Mouse (Mus musculus) forebrain, embryonic 14.5 days (tissue): ENCODE data around the gene Cd68. TPM values are rescaled to one million over a fixed set of nuclear protein-coding genes. Genes with fewer than 3 reads are reported as not detected.

Experiments
- ATAC-seq: fragments of 200-750 bp; cut with Nextera tagmentation; 2 replicates; pipeline ENCODE4 v1.8.0; 2017; ENCODE audit warnings: mild to moderate bottlenecking, moderate library complexity
- DNase-seq: peaks from one replicate; pipeline ENCODE4 v3.0.0-alpha.2; 2015; ENCODE audit warnings: low spot score
- H3K27ac ChIP-seq: fragments of 300-500 bp; sonication (generic); 2 replicates; pipeline ENCODE4 v1.5.1; 2014; ENCODE audit warnings: low read depth, mild to moderate bottlenecking, control low read depth, low read length, moderate library complexity
- H3K27me3 ChIP-seq: fragments of 300-500 bp; sonication (generic); replicated peaks from 2 replicates; pipeline ENCODE4 v1.6.1; 2014; ENCODE audit warnings: low read length, control low read depth, mixed read lengths; ENCODE audit not compliant: control insufficient read depth, insufficient read depth
- H3K36me3 ChIP-seq: fragments of 300-500 bp; sonication (generic); 2 replicates; pipeline ENCODE4 v1.6.1; 2014; ENCODE audit warnings: low read length, control low read depth; ENCODE audit not compliant: control insufficient read depth, insufficient read depth
- H3K4me1 ChIP-seq: fragments of 300-500 bp; sonication (generic); 2 replicates; pipeline ENCODE4 v1.6.1; 2014; ENCODE audit warnings: antibody characterized with exemption, low read length, control low read depth; ENCODE audit not compliant: control insufficient read depth, insufficient read depth
- H3K4me2 ChIP-seq: fragments of 300-500 bp; sonication (generic); 2 replicates; pipeline ENCODE4 v1.6.1; 2014; ENCODE audit warnings: mild to moderate bottlenecking, control low read depth, low read length
- H3K4me3 ChIP-seq: fragments of 300-500 bp; sonication (generic); 2 replicates; pipeline ENCODE4 v1.5.1; 2014; ENCODE audit warnings: low read depth, low read length, control low read depth
- H3K9ac ChIP-seq: fragments of 300-500 bp; sonication (generic); 2 replicates; pipeline ENCODE4 v1.6.1; 2014; ENCODE audit warnings: mild to moderate bottlenecking, low read length, control low read depth, moderate library complexity
- H3K9me3 ChIP-seq: fragments of 300-500 bp; sonication (generic); replicated peaks from 2 replicates; pipeline ENCODE4 v1.6.1; 2016; ENCODE audit warnings: low read length, control low read depth, mixed read lengths; ENCODE audit not compliant: control insufficient read depth
- WGBS: fragments of 180-500 bp; shearing (Covaris S2); extraction: QIAGEN DNeasy Blood & Tissue Kit; methylation state at CpG from one replicate; pipeline ENCODE4 v1.1.7; 2014; 5-methylcytosine and 5-hydroxymethylcytosine counted together
- polyA plus RNA-seq: library from polyadenylated mRNA; unstranded; fragments of >200 nt; fragmentation: Nextera tagmentation; extraction: Ambion mirVana; gene quantifications from 2 replicates; pipeline ENCODE4 v1.2.1, GENCODE M21; 2014

The Cd68 gene
- polyA plus RNA-seq, 1 experiment from 2014 or later = 9.6 TPM

GRCm38 (mm10) chr11:69697396-69697795, 31.4 kb upstream of the Cd68 start:
- WGBS = 87% methylated on average over 3 of the region's 3 CpGs
- DNase-seq = no peak

GRCm38 (mm10) chr11:69695361-69696181, 29.6 kb upstream of the Cd68 start, which contains the start of the genes Tnfsf12 and Tnfsfm13:
Gene Tnfsf12 (minus strand): TSS chr11:69695849.
Gene Tnfsfm13 (minus strand): TSS chr11:69696098.
- Histone ChIP-seq H3K4me1 (peaks cover 10% of the 10 kb centered on the region; the same call in 1 of the 2 replicates), H3K27me3 (no peaks in the 10 kb centered on the region), H3K4me3 (peak within 1 kb of the TSS; percentile 40), H3K9me3 (no peaks in the 10 kb centered on the region), H3K4me2 (peak within 1 kb of the TSS; percentile 90), H3K36me3 (no peaks in the 10 kb centered on the region), H3K9ac (peak within 1 kb of the TSS; percentile 76), H3K27ac (no peak within 1 kb of the TSS; the same call in 1 of the 2 replicates)
- DNase-seq (no peak), ATAC-seq (peak; percentile 32; the same call in 1 of the 2 replicates)
- WGBS = 1% methylated on average over 40 of the region's 41 CpGs

More at GRCm38 (mm10) chr11:69697396-69697795, 31.4 kb upstream of the Cd68 start:
- Histone ChIP-seq H3K9ac (no peak overlapping the region), H3K4me1 (peaks cover 10% of the 10 kb centered on the region; the same call in 1 of the 2 replicates), H3K27me3 (no peaks in the 10 kb centered on the region), H3K27ac (no peak overlapping the region), H3K4me2 (no peak overlapping the region), H3K4me3 (no peak overlapping the region), H3K36me3 (no peaks in the 10 kb centered on the region), H3K9me3 (no peaks in the 10 kb centered on the region)
- ATAC-seq = no peak

GRCm38 (mm10) chr11:69695046-69695360, 29.1 kb upstream of the Cd68 start:
- 28% methylated on average over 6 of the region's 6 CpGs for WGBS
- H3K27me3 ChIP-seq = no peaks in the 10 kb centered on the region
- DNase-seq = peak; percentile 34

GRCm38 (mm10) chr11:69693421-69693965, 27.5 kb upstream of the Cd68 start:
- no peak for ATAC-seq
- no peak overlapping the region for H3K9ac ChIP-seq
- H3K36me3 ChIP-seq = no peaks in the 10 kb centered on the region
- H3K4me3 ChIP-seq = no peak overlapping the region
- H3K4me1 ChIP-seq = peaks cover 10% of the 10 kb centered on the region; the same call in 1 of the 2 replicates
- DNase-seq = no peak
- no peaks in the 10 kb centered on the region for H3K27me3 ChIP-seq
- 52% methylated on average over 11 of the region's 11 CpGs for WGBS
- H3K4me2 ChIP-seq = no peak overlapping the region
- no peak overlapping the region for H3K27ac ChIP-seq
- H3K9me3 ChIP-seq = no peaks in the 10 kb centered on the region

More at GRCm38 (mm10) chr11:69695046-69695360, 29.1 kb upstream of the Cd68 start:
- Histone ChIP-seq H3K36me3 (no peaks in the 10 kb centered on the region), H3K4me3 (peak overlapping the region; percentile 40), H3K4me1 (peaks cover 10% of the 10 kb centered on the region; the same call in 1 of the 2 replicates), H3K4me2 (peak overlapping the region; percentile 90), H3K9me3 (no peaks in the 10 kb centered on the region), H3K9ac (peak overlapping the region; percentile 76; the same call in 1 of the 2 replicates), H3K27ac (no peak overlapping the region; the same call in 1 of the 2 replicates)
- no peak for ATAC-seq

- Histone ChIP-seq H3K36me3 (no peaks in the 10 kb centered on the region), H3K27ac (no peak overlapping the region), H3K4me1 (peaks cover 10% of the 10 kb centered on the region; the same call in 1 of the 2 replicates), H3K4me3 (no peak overlapping the region), H3K27me3 (no peaks in the 10 kb centered on the region), H3K4me2 (no peak overlapping the region), H3K9me3 (no peaks in the 10 kb centered on the region), H3K9ac (no peak overlapping the region)
- no peak for ATAC-seq
- WGBS = 88% methylated on average over 6 of the region's 6 CpGs
- no peak for DNase-seq
Measured at GRCm38 (mm10) chr11:69692863-69693262, 26.9 kb upstream of the Cd68 start.

- Histone ChIP-seq H3K9me3 (no peaks in the 10 kb centered on the region), H3K9ac (no peak overlapping the region), H3K4me2 (no peak overlapping the region), H3K4me1 (peaks cover 10% of the 10 kb centered on the region; the same call in 1 of the 2 replicates), H3K36me3 (no peaks in the 10 kb centered on the region), H3K27ac (no peak overlapping the region), H3K27me3 (no peaks in the 10 kb centered on the region), H3K4me3 (no peak overlapping the region)
- 83% methylated on average over 9 of the region's 9 CpGs for WGBS
- ATAC-seq = no peak
- no peak for DNase-seq
Measured at GRCm38 (mm10) chr11:69692196-69692811, 26.4 kb upstream of the Cd68 start.

- ATAC-seq = no peak
- H3K9ac ChIP-seq = no peak overlapping the region
- 95% methylated on average over 1 of the region's 1 CpGs for WGBS
Measured at GRCm38 (mm10) chr11:69689891-69690290, 23.9 kb upstream of the Cd68 start.

GRCm38 (mm10) chr11:69687061-69687460, 21.1 kb upstream of the Cd68 start:
- H3K27me3 ChIP-seq = no peaks in the 10 kb centered on the region
- DNase-seq (no peak), ATAC-seq (no peak)
- no peaks in the 10 kb centered on the region for H3K36me3 ChIP-seq
- H3K9me3 ChIP-seq = no peaks in the 10 kb centered on the region
- H3K4me2 ChIP-seq = no peak overlapping the region
- 64% methylated on average over 5 of the region's 5 CpGs for WGBS
- H3K4me1 ChIP-seq = peaks cover 14% of the 10 kb centered on the region; the same call in 1 of the 2 replicates
- no peak overlapping the region for H3K27ac ChIP-seq
- H3K9ac ChIP-seq = no peak overlapping the region; the same call in 1 of the 2 replicates
- no peak overlapping the region for H3K4me3 ChIP-seq

More at GRCm38 (mm10) chr11:69689891-69690290, 23.9 kb upstream of the Cd68 start:
- H3K9me3 ChIP-seq = no peaks in the 10 kb centered on the region
- H3K4me2 ChIP-seq = no peak overlapping the region
- H3K27me3 ChIP-seq = no peaks in the 10 kb centered on the region
- H3K27ac ChIP-seq = no peak overlapping the region
- H3K36me3 ChIP-seq = no peaks in the 10 kb centered on the region
- no peak overlapping the region for H3K4me3 ChIP-seq
- H3K4me1 ChIP-seq = peaks cover 10% of the 10 kb centered on the region; the same call in 1 of the 2 replicates
- DNase-seq = no peak
